Mouse (Mus musculus): ENCODE measurements around the gene Cox14. TPM values are rescaled to one million over a fixed set of nuclear protein-coding genes. Genes with fewer than 3 reads are reported as not detected.

Gene Cox14
- polyA plus RNA-seq (2015; fragmentation: Illumina TruSeq; extraction: RNeasy Lipid Tissue Mini Kit (QIAGEN cat#74804); ENCODE audit: insufficient read depth, low read depth, low replicate concordance): 22.0 TPM

GRCm38 (mm10) chr15:99725341-99726155 is at the start of gene Cox14:
Gene Cox14 (plus strand): TSS chr15:99725618.

GRCm38 (mm10) chr15:99701999-99702900 is 23.2 kb upstream of the Cox14 start, which contains the start of gene Smarcd1:
Gene Smarcd1 (plus strand): TSS chr15:99702129.

GRCm38 (mm10) chr15:99705440-99706048 is 19.9 kb upstream of the Cox14 start, which contains the start of gene Gm17349:
Gene Gm17349 (minus strand): TSS chr15:99705490.

GRCm38 (mm10) chr15:99717386-99718334 is 7.8 kb upstream of the Cox14 start, which contains the start of gene Gpd1:
Gene Gpd1 (plus strand): TSS chr15:99717515.

GRCm38 (mm10) chr15:99772881-99772924 is 47.3 kb downstream of the Cox14 start, which contains the start of gene Cers5:
Gene Cers5 (minus strand): TSS chr15:99772885.

Other genes starting within 250 kb of the Cox14 start
- 2.0 TPM for gene Faim2, start 197.5 kb upstream of the Cox14 start, polyA plus RNA-seq (2015; fragmentation: Illumina TruSeq; extraction: RNeasy Lipid Tissue Mini Kit (QIAGEN cat#74804); ENCODE audit: insufficient read depth, low read depth, low replicate concordance)
- gene Aqp2, start 146.6 kb upstream of the Cox14 start, polyA plus RNA-seq (2015; fragmentation: Illumina TruSeq; extraction: RNeasy Lipid Tissue Mini Kit (QIAGEN cat#74804); ENCODE audit: insufficient read depth, low read depth, low replicate concordance): not detected
- 2.9 TPM for gene Aqp5, start 134.8 kb upstream of the Cox14 start, polyA plus RNA-seq (2015; fragmentation: Illumina TruSeq; extraction: RNeasy Lipid Tissue Mini Kit (QIAGEN cat#74804); ENCODE audit: insufficient read depth, low read depth, low replicate concordance)
- gene Aqp6, start 124.2 kb upstream of the Cox14 start, polyA plus RNA-seq (2015; fragmentation: Illumina TruSeq; extraction: RNeasy Lipid Tissue Mini Kit (QIAGEN cat#74804); ENCODE audit: insufficient read depth, low read depth, low replicate concordance): not detected
- 0.52 TPM for gene Racgap1, start 74.0 kb upstream of the Cox14 start, polyA plus RNA-seq (2015; fragmentation: Illumina TruSeq; extraction: RNeasy Lipid Tissue Mini Kit (QIAGEN cat#74804); ENCODE audit: insufficient read depth, low read depth, low replicate concordance)
- 2.1 TPM for gene Asic1, start 55.2 kb upstream of the Cox14 start, polyA plus RNA-seq (2015; fragmentation: Illumina TruSeq; extraction: RNeasy Lipid Tissue Mini Kit (QIAGEN cat#74804); ENCODE audit: insufficient read depth, low read depth, low replicate concordance)
- 5.5 TPM for gene Smarcd1, start 23.5 kb upstream of the Cox14 start, polyA plus RNA-seq (2015; fragmentation: Illumina TruSeq; extraction: RNeasy Lipid Tissue Mini Kit (QIAGEN cat#74804); ENCODE audit: insufficient read depth, low read depth, low replicate concordance)
- not detected for gene Gm17349, start 20.1 kb upstream of the Cox14 start, polyA plus RNA-seq (2015; fragmentation: Illumina TruSeq; extraction: RNeasy Lipid Tissue Mini Kit (QIAGEN cat#74804); ENCODE audit: insufficient read depth, low read depth, low replicate concordance)
- gene Gpd1, start 8.1 kb upstream of the Cox14 start, polyA plus RNA-seq (2015; fragmentation: Illumina TruSeq; extraction: RNeasy Lipid Tissue Mini Kit (QIAGEN cat#74804); ENCODE audit: insufficient read depth, low read depth, low replicate concordance): 8.3 TPM
- gene Cers5, start 47.3 kb downstream of the Cox14 start, polyA plus RNA-seq (2015; fragmentation: Illumina TruSeq; extraction: RNeasy Lipid Tissue Mini Kit (QIAGEN cat#74804); ENCODE audit: insufficient read depth, low read depth, low replicate concordance): 9.9 TPM
- 12.3 TPM for gene Lima1, start 149.8 kb downstream of the Cox14 start, polyA plus RNA-seq (2015; fragmentation: Illumina TruSeq; extraction: RNeasy Lipid Tissue Mini Kit (QIAGEN cat#74804); ENCODE audit: insufficient read depth, low read depth, low replicate concordance)
- not detected for gene Fam186a, start 241.4 kb downstream of the Cox14 start, polyA plus RNA-seq (2015; fragmentation: Illumina TruSeq; extraction: RNeasy Lipid Tissue Mini Kit (QIAGEN cat#74804); ENCODE audit: insufficient read depth, low read depth, low replicate concordance)
- 5.6 TPM for gene Larp4, start 244.4 kb downstream of the Cox14 start, polyA plus RNA-seq (2015; fragmentation: Illumina TruSeq; extraction: RNeasy Lipid Tissue Mini Kit (QIAGEN cat#74804); ENCODE audit: insufficient read depth, low read depth, low replicate concordance)

Measured in pancreas, adult 10 weeks (tissue).